Mouse (Mus musculus) liver, embryonic 14.5 days (tissue): ENCODE measurements around the gene Gm42674.

Experiments
- CTCF ChIP-seq: IDR thresholded peaks from 2 replicates; pipeline ENCODE4 v1.5.1; 2016; ENCODE audit warnings: antibody characterized with exemption, low read depth, control low read depth
- EP300 ChIP-seq: IDR thresholded peaks from 2 replicates; pipeline ENCODE4 v1.6.1; 2016; ENCODE audit warnings: antibody characterized with exemption, low read depth

DNA sequence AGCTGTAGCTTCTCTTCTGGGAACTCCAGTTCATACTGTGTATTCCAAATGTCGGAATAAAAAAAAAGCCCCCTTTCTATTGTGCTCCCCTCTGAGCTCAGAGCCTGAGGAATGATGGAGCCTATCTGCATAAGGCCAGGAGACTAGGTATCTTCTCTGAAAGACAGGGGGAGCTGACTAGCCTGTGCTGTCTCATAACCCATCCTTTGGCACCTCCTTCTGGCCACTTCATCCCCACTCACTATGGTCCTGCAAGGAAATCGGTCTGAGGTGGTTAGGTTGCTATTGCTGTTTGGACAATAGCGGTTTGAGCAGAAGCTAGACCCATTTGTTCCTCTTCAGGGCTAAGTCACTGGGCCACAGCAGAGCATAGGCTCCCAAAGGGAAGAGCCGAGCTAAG, 26.1 kb downstream of the Gm42674 start:
- no peak for TF ChIP-seq EP300
- peak; percentile 55 for TF ChIP-seq CTCF
